Mouse (Mus musculus) midbrain, embryonic 12.5 days (tissue): ENCODE data around the gene Trem1. TPM values are rescaled to one million over a fixed set of nuclear protein-coding genes. Genes with fewer than 3 reads are reported as not detected.

Experiments
- ATAC-seq: fragments of 200-750 bp; cut with Nextera tagmentation; 2 replicates; pipeline ENCODE4 v1.8.0; 2017; ENCODE audit warnings: low read depth, moderate TSS enrichment, moderate library complexity; ENCODE audit not compliant: low FRiP score
- H3K27ac ChIP-seq: fragments of 300-500 bp; sonication (generic); replicated peaks from 2 replicates; pipeline ENCODE4 v1.5.1; 2016; ENCODE audit warnings: mild to moderate bottlenecking
- H3K27me3 ChIP-seq: fragments of 300-500 bp; sonication (generic); 2 replicates; pipeline ENCODE4 v1.6.1; 2016; ENCODE audit warnings: mild to moderate bottlenecking
- H3K36me3 ChIP-seq: fragments of 300-500 bp; sonication (generic); 2 replicates; pipeline ENCODE4 v1.6.1; 2016
- H3K4me1 ChIP-seq: fragments of 300-500 bp; sonication (generic); 2 replicates; pipeline ENCODE4 v1.6.1; 2016
- H3K4me2 ChIP-seq: fragments of 300-500 bp; sonication (generic); replicated peaks from 2 replicates; pipeline ENCODE4 v1.6.1; 2016; ENCODE audit warnings: mild to moderate bottlenecking, moderate library complexity
- H3K4me3 ChIP-seq: fragments of 300-500 bp; sonication (generic); 2 replicates; pipeline ENCODE4 v1.5.1; 2016; ENCODE audit warnings: mild to moderate bottlenecking
- H3K9ac ChIP-seq: fragments of 300-500 bp; sonication (generic); replicated peaks from 2 replicates; pipeline ENCODE4 v1.6.1; 2016; ENCODE audit warnings: mild to moderate bottlenecking, moderate library complexity
- H3K9me3 ChIP-seq: fragments of 300-500 bp; sonication (generic); 2 replicates; pipeline ENCODE4 v1.6.1; 2016; ENCODE audit warnings: mild to moderate bottlenecking
- WGBS: fragments of 180-500 bp; shearing (Covaris S2); methylation state at CpG from one replicate; pipeline ENCODE4 v1.1.7; 2016; 5-methylcytosine and 5-hydroxymethylcytosine counted together
- polyA plus RNA-seq: library from polyadenylated mRNA; unstranded; fragments of >200 nt; fragmentation: Nextera tagmentation; extraction: Ambion mirVana; gene quantifications from 2 replicates; pipeline ENCODE4 v1.2.1, GENCODE M21; 2016

Trem1 gene
- polyA plus RNA-seq, 1 experiment from 2014 or later: 0.11 TPM

GRCm38 (mm10) chr17:48249039-48249438 lies 16.5 kb downstream of the Trem1 start:
- Histone ChIP-seq H3K4me2 (no peak overlapping the region), H3K36me3 (no peaks in the 10 kb centered on the region), H3K4me3 (no peak overlapping the region), H3K9ac (no peak overlapping the region), H3K27ac (no peak overlapping the region), H3K4me1 (no peaks in the 10 kb centered on the region), H3K27me3 (no peaks in the 10 kb centered on the region), H3K9me3 (no peaks in the 10 kb centered on the region)
- ATAC-seq: no peak

GRCm38 (mm10) chr17:48249501-48249900 lies 16.9 kb downstream of the Trem1 start:
- H3K36me3 ChIP-seq: no peaks in the 10 kb centered on the region
- H3K27ac ChIP-seq: no peak overlapping the region
- ATAC-seq: no peak
- no peaks in the 10 kb centered on the region for H3K9me3 ChIP-seq
- no peak overlapping the region for H3K9ac ChIP-seq
- no peak overlapping the region for H3K4me3 ChIP-seq
- H3K4me1 ChIP-seq: no peaks in the 10 kb centered on the region
- no peaks in the 10 kb centered on the region for H3K27me3 ChIP-seq
- 82% methylated on average over 11 of the region's 11 CpGs for WGBS
- no peak overlapping the region for H3K4me2 ChIP-seq

- 90% methylated on average over 7 of the region's 7 CpGs for WGBS
- Histone ChIP-seq H3K27ac (no peak overlapping the region), H3K27me3 (no peaks in the 10 kb centered on the region), H3K4me3 (no peak overlapping the region), H3K9ac (no peak overlapping the region), H3K9me3 (no peaks in the 10 kb centered on the region), H3K36me3 (no peaks in the 10 kb centered on the region), H3K4me2 (no peak overlapping the region), H3K4me1 (no peaks in the 10 kb centered on the region)
- no peak for ATAC-seq
Measured at GRCm38 (mm10) chr17:48250631-48251030, 18.1 kb downstream of the Trem1 start.

GRCm38 (mm10) chr17:48256575-48256974 lies 24.0 kb downstream of the Trem1 start:
- no peaks in the 10 kb centered on the region for H3K27me3 ChIP-seq
- no peak overlapping the region for H3K27ac ChIP-seq
- H3K9me3 ChIP-seq: peaks cover 8% of the 10 kb centered on the region
- no peak overlapping the region for H3K4me2 ChIP-seq
- no peaks in the 10 kb centered on the region for H3K4me1 ChIP-seq
- H3K9ac ChIP-seq: no peak overlapping the region
- ATAC-seq: no peak
- no peak overlapping the region for H3K4me3 ChIP-seq
- no peaks in the 10 kb centered on the region for H3K36me3 ChIP-seq

- Histone ChIP-seq H3K9me3 (peaks cover 8% of the 10 kb centered on the region), H3K36me3 (no peaks in the 10 kb centered on the region), H3K4me2 (no peak overlapping the region), H3K4me3 (no peak overlapping the region), H3K27me3 (no peaks in the 10 kb centered on the region), H3K9ac (no peak overlapping the region), H3K4me1 (peaks cover 12% of the 10 kb centered on the region; the same call in 1 of the 2 replicates), H3K27ac (no peak overlapping the region)
- ATAC-seq: no peak
- WGBS: 81% methylated on average over 2 of the region's 2 CpGs
Measured at GRCm38 (mm10) chr17:48261868-48262267, 29.3 kb downstream of the Trem1 start.

GRCm38 (mm10) chr17:48263741-48264362 lies 31.3 kb downstream of the Trem1 start, which contains the start of gene Treml4:
TSS of gene Treml4 (plus strand) at chr17:48264295.
- Histone ChIP-seq H3K27ac (no peak within 1 kb of the TSS), H3K27me3 (no peaks in the 10 kb centered on the region), H3K4me1 (peaks cover 12% of the 10 kb centered on the region; the same call in 1 of the 2 replicates), H3K36me3 (no peaks in the 10 kb centered on the region), H3K9ac (no peak within 1 kb of the TSS), H3K4me2 (no peak within 1 kb of the TSS), H3K4me3 (no peak within 1 kb of the TSS), H3K9me3 (peaks cover 7% of the 10 kb centered on the region)
- ATAC-seq: no peak
- WGBS: 82% methylated on average over 3 of the region's 3 CpGs

- peaks cover 12% of the 10 kb centered on the region; the same call in 1 of the 2 replicates for H3K4me1 ChIP-seq
- no peaks in the 10 kb centered on the region for H3K9me3 ChIP-seq
- no peak overlapping the region for H3K4me3 ChIP-seq
- H3K27ac ChIP-seq: no peak overlapping the region
- H3K27me3 ChIP-seq: no peaks in the 10 kb centered on the region
- WGBS: 91% methylated on average over 7 of the region's 7 CpGs
- no peaks in the 10 kb centered on the region for H3K36me3 ChIP-seq
- H3K4me2 ChIP-seq: no peak overlapping the region
- H3K9ac ChIP-seq: no peak overlapping the region
- ATAC-seq: no peak
Measured at GRCm38 (mm10) chr17:48264662-48265061, 32.1 kb downstream of the Trem1 start.

GRCm38 (mm10) chr17:48266138-48266537 lies 33.6 kb downstream of the Trem1 start:
- Histone ChIP-seq H3K9me3 (no peaks in the 10 kb centered on the region), H3K4me2 (no peak overlapping the region), H3K4me3 (no peak overlapping the region), H3K9ac (no peak overlapping the region), H3K36me3 (no peaks in the 10 kb centered on the region), H3K27me3 (no peaks in the 10 kb centered on the region), H3K27ac (no peak overlapping the region), H3K4me1 (peaks cover 12% of the 10 kb centered on the region; the same call in 1 of the 2 replicates)
- 13% methylated on average over 2 of the region's 2 CpGs for WGBS
- no peak for ATAC-seq

- H3K27ac ChIP-seq: no peak overlapping the region
Measured at GRCm38 (mm10) chr17:48266610-48267304, 34.2 kb downstream of the Trem1 start.

GRCm38 (mm10) chr17:48267591-48267990 lies 35.0 kb downstream of the Trem1 start:
- Histone ChIP-seq H3K4me2 (no peak overlapping the region), H3K4me3 (no peak overlapping the region), H3K9ac (no peak overlapping the region), H3K27ac (no peak overlapping the region), H3K4me1 (peaks cover 12% of the 10 kb centered on the region; the same call in 1 of the 2 replicates), H3K9me3 (no peaks in the 10 kb centered on the region), H3K27me3 (no peaks in the 10 kb centered on the region), H3K36me3 (no peaks in the 10 kb centered on the region)
- no peak for ATAC-seq
- 92% methylated on average over 1 of the region's 1 CpGs for WGBS

More at GRCm38 (mm10) chr17:48266610-48267304, 34.2 kb downstream of the Trem1 start:
- Histone ChIP-seq H3K27me3 (no peaks in the 10 kb centered on the region), H3K36me3 (no peaks in the 10 kb centered on the region), H3K4me1 (peaks cover 12% of the 10 kb centered on the region; the same call in 1 of the 2 replicates), H3K9me3 (no peaks in the 10 kb centered on the region), H3K9ac (no peak overlapping the region), H3K4me2 (no peak overlapping the region), H3K4me3 (no peak overlapping the region)
- ATAC-seq: no peak
- 52% methylated on average over 2 of the region's 2 CpGs for WGBS

- ATAC-seq: no peak
- Histone ChIP-seq H3K4me2 (no peak overlapping the region), H3K9ac (no peak overlapping the region), H3K27ac (no peak overlapping the region), H3K36me3 (no peaks in the 10 kb centered on the region), H3K9me3 (no peaks in the 10 kb centered on the region), H3K4me3 (no peak overlapping the region), H3K27me3 (no peaks in the 10 kb centered on the region), H3K4me1 (peaks cover 12% of the 10 kb centered on the region; the same call in 1 of the 2 replicates)
Measured at GRCm38 (mm10) chr17:48268276-48268675, 35.7 kb downstream of the Trem1 start.

GRCm38 (mm10) chr17:48269833-48270232 lies 37.3 kb downstream of the Trem1 start:
- H3K4me3 ChIP-seq: no peak overlapping the region
- H3K27ac ChIP-seq: no peak overlapping the region
- H3K4me2 ChIP-seq: no peak overlapping the region
- 71% methylated on average over 4 of the region's 4 CpGs for WGBS
- no peaks in the 10 kb centered on the region for H3K36me3 ChIP-seq
- no peak for ATAC-seq
- peaks cover 12% of the 10 kb centered on the region; the same call in 1 of the 2 replicates for H3K4me1 ChIP-seq
- H3K9me3 ChIP-seq: no peaks in the 10 kb centered on the region
- H3K9ac ChIP-seq: no peak overlapping the region
- H3K27me3 ChIP-seq: no peaks in the 10 kb centered on the region
